Mouse (Mus musculus) lung, postnatal 0 days (tissue): ENCODE measurements around the gene Avl9.

Experiments used
- CTCF ChIP-seq: IDR thresholded peaks from 2 replicates; pipeline ENCODE4 v1.5.1; 2016; ENCODE audit warnings: antibody characterized with exemption, mild to moderate bottlenecking
- EP300 ChIP-seq: IDR thresholded peaks from 2 replicates; pipeline ENCODE4 v1.6.1; 2016; ENCODE audit warnings: antibody characterized with exemption, mild to moderate bottlenecking, control low read depth

- TF ChIP-seq CTCF (peak; percentile 96), EP300 (no peak)
Measured at GRCm38 (mm10) chr6:56808656-56809055, 94.0 kb downstream of the Avl9 start.
